Mouse (Mus musculus) ES-E14 (cell line): ENCODE data around the gene Ccna2. TPM values are rescaled to one million over a fixed set of nuclear protein-coding genes. Genes with fewer than 3 reads are reported as not detected.

Source experiments
- DNase-seq: peaks from one replicate; pipeline ENCODE4 v3.0.0-alpha.2; 2013; ENCODE audit warnings: low read depth, low spot score
- H3K27ac ChIP-seq: 2 replicates; pipeline ENCODE4 v1.5.1; 2012; ENCODE audit warnings: low read depth, mild to moderate bottlenecking, low read length, moderate library complexity, mixed read lengths; ENCODE audit not compliant: poor library complexity, insufficient read depth, severe bottlenecking
- H3K36me3 ChIP-seq: 2 replicates; pipeline ENCODE4 v1.6.1; 2012; ENCODE audit warnings: mild to moderate bottlenecking, low read length, moderate library complexity, mixed read lengths; ENCODE audit not compliant: control insufficient read depth, poor library complexity, insufficient read depth, severe bottlenecking
- H3K4me1 ChIP-seq, 2 experiments: fragments of 150-350 bp in 1 of 2; sonication (generic) in 1 of 2; 2 replicates each; pipeline ENCODE4 v1.6.1; 2012; ENCODE audit warnings: low read length in 2 of 2, mild to moderate bottlenecking in 1 of 2, mixed read lengths in 1 of 2; ENCODE audit not compliant: control insufficient read depth in 2 of 2, insufficient read depth in 2 of 2, poor library complexity in 1 of 2
- H3K4me3 ChIP-seq, 2 experiments: fragments of 150-350 bp in 1 of 2; sonication (generic) in 1 of 2; 2 replicates each; pipeline ENCODE4 v1.5.1; 2012; ENCODE audit warnings: low read length in 2 of 2, low read depth in 1 of 2, mild to moderate bottlenecking in 1 of 2, mixed read lengths in 1 of 2; ENCODE audit not compliant: insufficient read depth in 1 of 2, poor library complexity in 1 of 2, severe bottlenecking in 1 of 2
- H3K9ac ChIP-seq: 2 replicates; pipeline ENCODE4 v1.6.1; 2012; ENCODE audit warnings: low read depth, mild to moderate bottlenecking, low read length, mixed read lengths; ENCODE audit not compliant: poor library complexity, insufficient read depth, severe bottlenecking
- H3K9me3 ChIP-seq: fragments of 150-350 bp; sonication (generic); 2 replicates; pipeline ENCODE4 v1.6.1; 2012; ENCODE audit warnings: low read depth, mild to moderate bottlenecking, low read length; ENCODE audit not compliant: control insufficient read depth, insufficient read depth
- CHD2 ChIP-seq: IDR thresholded peaks from 2 replicates; pipeline ENCODE4 v1.6.1; 2014; ENCODE audit warnings: mild to moderate bottlenecking, low read depth, low read length, inconsistent platforms
- HCFC1 ChIP-seq: IDR thresholded peaks from 2 replicates; pipeline ENCODE4 v1.6.1; 2012; ENCODE audit warnings: low read length, inconsistent platforms, borderline replicate concordance; ENCODE audit not compliant: insufficient read depth
- MAFK ChIP-seq: IDR thresholded peaks from 2 replicates; pipeline ENCODE4 v1.6.1; 2014; ENCODE audit warnings: mild to moderate bottlenecking, low read depth, low read length, inconsistent platforms; ENCODE audit not compliant: insufficient read depth
- ZC3H11A ChIP-seq: IDR thresholded peaks from 2 replicates; pipeline ENCODE4 v1.6.1; 2012; ENCODE audit warnings: low read depth, mild to moderate bottlenecking, inconsistent platforms, low read length, borderline replicate concordance
- ZNF384 ChIP-seq: IDR thresholded peaks from 2 replicates; pipeline ENCODE4 v1.6.1; 2012; ENCODE audit warnings: low read depth, low read length, inconsistent platforms
- in situ Hi-C, 2 experiments: fragments of 600-800 bp; cut with MboI; formaldehyde crosslinking; loops; one replicate each; pipeline ENCODE4 v1.15.1; 2025; ENCODE audit warnings: low sequenced_read_pairs in 2 of 2, inconsistent platforms in 1 of 2; ENCODE audit not compliant: unreplicated experiment in 2 of 2
- total RNA-seq: library from RNA; depleted of rRNA; stranded (reverse); fragments of 300-350 nt; gene quantifications from 2 replicates; pipeline ENCODE4 v1.2.3, GENCODE M21; 2012; rRNA removed

Ccna2 gene
- total RNA-seq, 1 experiment = 127 TPM

DNA sequence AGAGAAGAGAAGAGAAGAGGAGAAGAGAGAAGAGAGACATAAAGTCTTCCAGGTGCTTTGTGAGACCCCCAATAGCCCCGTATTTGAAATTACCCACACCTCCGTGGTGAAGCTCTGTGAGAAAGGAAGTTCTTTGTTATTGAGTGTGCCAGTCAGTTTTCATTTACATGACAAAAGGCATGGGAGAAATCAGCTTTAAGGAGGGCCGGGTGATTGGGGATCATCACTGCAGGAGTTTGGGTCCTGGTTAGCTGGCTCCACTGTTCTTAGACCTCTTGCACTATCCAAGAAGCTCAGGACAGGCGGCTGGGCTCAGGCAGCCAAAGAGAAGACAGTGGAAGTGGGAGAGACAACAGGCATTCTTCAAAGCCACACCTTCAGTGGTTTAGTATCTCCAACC, 49.8 kb downstream of the Ccna2 start:
- Histone ChIP-seq H3K9ac (no peak overlapping the region), H3K36me3 (no peaks in the 10 kb centered on the region), H3K27ac (no peak overlapping the region), H3K4me1 (peaks cover 3 to 10% of the 10 kb centered on the region in 2 experiments), H3K9me3 (no peaks in the 10 kb centered on the region), H3K4me3 (no peak overlapping the region)
- TF ChIP-seq MAFK (no peak), ZNF384 (no peak), CHD2 (no peak), HCFC1 (no peak), ZC3H11A (no peak)
- DNase-seq = no peak
- in situ Hi-C loops = no loop called here

DNA sequence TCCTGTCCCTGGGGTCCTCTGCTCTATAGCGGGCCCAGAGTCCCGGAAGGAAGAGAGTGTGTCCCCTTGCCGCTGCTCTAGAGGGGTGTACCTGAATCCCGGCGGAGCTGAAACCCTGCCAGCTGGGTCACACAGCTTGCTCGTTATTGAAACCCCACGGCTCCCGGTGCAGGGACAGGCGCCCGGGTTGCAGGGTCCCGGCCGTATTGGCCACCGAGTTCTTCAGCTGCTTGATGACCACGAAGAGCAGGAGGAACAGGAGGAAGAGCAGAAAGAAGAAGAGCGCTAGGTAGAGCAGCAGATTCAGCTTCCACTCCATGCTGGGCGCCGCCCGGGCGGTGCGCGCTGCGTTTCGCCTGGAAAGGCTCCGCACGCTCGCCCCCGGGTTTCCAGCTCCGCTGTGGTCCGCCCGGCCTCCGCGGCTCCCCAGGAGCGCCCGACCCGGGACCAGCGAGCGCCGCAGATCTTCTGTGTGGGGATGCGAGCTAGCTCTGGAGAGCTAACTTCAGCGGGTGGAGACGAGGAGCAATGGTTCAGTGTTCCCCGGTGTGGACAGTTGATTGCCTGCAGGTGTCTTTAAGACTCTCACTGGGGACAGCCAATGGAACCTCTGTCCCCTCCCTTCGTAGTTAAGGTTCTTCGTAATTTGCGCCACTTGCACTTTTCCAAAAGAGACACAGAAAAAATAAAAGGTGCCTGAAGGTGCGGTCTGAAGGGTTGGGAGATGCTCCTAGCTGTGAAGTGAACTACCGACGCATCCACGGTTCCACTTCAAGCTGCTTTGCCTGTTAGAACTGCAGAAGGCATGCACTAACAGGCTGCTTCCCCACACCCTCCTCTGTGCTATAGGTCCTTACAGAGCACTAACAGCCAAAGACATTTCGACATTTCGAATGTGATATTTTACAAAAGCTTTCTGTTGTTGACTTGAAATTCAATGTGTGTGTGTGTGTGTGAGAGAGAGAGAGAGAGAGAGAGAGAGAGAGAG, 50.6 kb downstream of the Ccna2 start, which contains the start of gene Gm11549:
TSS of gene Gm11549 (minus strand) at position 741 of the 988 bp plus-strand sequence.
- Histone ChIP-seq H3K9me3 (no peaks in the 10 kb centered on the region), H3K36me3 (no peaks in the 10 kb centered on the region), H3K9ac (peak within 1 kb of the TSS; percentile 59), H3K4me1 (peaks cover 3 to 10% of the 10 kb centered on the region in 2 experiments), H3K27ac (no peak within 1 kb of the TSS), H3K4me3 (peak within 1 kb of the TSS; percentile 59 to 62)
- DNase-seq = no peak
- in situ Hi-C loops = no loop called here
- TF ChIP-seq ZC3H11A = no peak
- TF ChIP-seq MAFK = no peak
- TF ChIP-seq HCFC1 = no peak
- TF ChIP-seq ZNF384 = no peak
- TF ChIP-seq CHD2 = no peak

DNA sequence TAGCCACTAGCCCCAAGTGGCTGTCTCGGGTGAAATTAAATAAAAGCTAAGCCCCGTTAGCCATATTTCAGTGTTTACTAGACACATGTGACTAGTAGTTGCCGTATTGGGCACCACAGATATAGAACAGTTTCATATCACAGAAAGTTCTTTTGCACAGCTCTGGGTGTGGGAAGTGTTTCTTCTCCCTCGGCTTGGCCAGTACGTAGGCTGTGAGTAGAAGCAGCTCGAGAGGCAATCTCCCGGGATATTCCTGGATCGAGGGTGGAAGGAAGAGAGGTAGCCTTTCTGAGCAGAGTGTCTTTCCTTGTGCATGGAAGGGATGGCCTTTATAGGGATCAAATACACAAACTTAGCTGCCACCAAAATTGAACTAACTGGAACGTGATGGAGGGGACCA, 55.8 kb downstream of the Ccna2 start:
- no peaks in the 10 kb centered on the region; a peak in 2 of 4 replicates for H3K4me1 ChIP-seq
- no peak for DNase-seq
- TF ChIP-seq ZNF384 (no peak), HCFC1 (no peak), ZC3H11A (no peak), CHD2 (no peak), MAFK (no peak)
- H3K9me3 ChIP-seq = no peaks in the 10 kb centered on the region
- in situ Hi-C loops = no loop called here
- no peak overlapping the region for H3K4me3 ChIP-seq
- H3K27ac ChIP-seq = no peak overlapping the region
- no peak overlapping the region for H3K9ac ChIP-seq
- no peaks in the 10 kb centered on the region for H3K36me3 ChIP-seq

Other genes starting within 250 kb of the Ccna2 start
- 69.9 and 131 TPM in 2 replicates for gene Anxa5, start 96.3 kb downstream of the Ccna2 start, total RNA-seq
- gene 1810062G17Rik, start 96.2 kb downstream of the Ccna2 start, total RNA-seq = 0.95 and 1.3 TPM in 2 replicates
- not detected in 2 replicates for gene Gm11549, start 50.3 kb downstream of the Ccna2 start, total RNA-seq
- 27.3 and 39.7 TPM in 2 replicates for gene Exosc9, start 19.5 kb downstream of the Ccna2 start, total RNA-seq
- gene Bbs7, start 41.3 kb upstream of the Ccna2 start, total RNA-seq = 2.0 and 2.2 TPM in 2 replicates
- gene Trpc3, start 118.0 kb upstream of the Ccna2 start, total RNA-seq = 0.32 and 0.54 TPM in 2 replicates